Mouse (Mus musculus) liver, adult 2 months (tissue): ENCODE data around the gene Klrb1.

Experiments used
- CTCF ChIP-seq: fragments of 200-500 bp; IDR thresholded peaks from 2 replicates; pipeline ENCODE4 v1.5.1; 2011; ENCODE audit warnings: low read depth, low read length, control low read depth
- POLR2A ChIP-seq: fragments of 200-500 bp; IDR thresholded peaks from 2 replicates; pipeline ENCODE4 v1.6.1; 2011; ENCODE audit warnings: low read length, control low read depth; ENCODE audit not compliant: insufficient read depth; ENCODE audit errors: extremely low read depth

GRCm38 (mm10) chr6:128661249-128661648, 61.6 kb downstream of the Klrb1 start:
- no peak for TF ChIP-seq POLR2A
- no peak for TF ChIP-seq CTCF
